Mouse (Mus musculus) embryonic stem cell, embryonic (primary cell): ENCODE measurements around the gene Notum.

ENCODE experiments used
- CTCF ChIA-PET, 4 experiments: fragments of 300-600 bp in 2 of 4; fragments of 350-600 bp in 2 of 4; sonication (Branson Sonifier 250); formaldehyde crosslinking; loops; one replicate each; lab custom pipeline; 2022; ENCODE audit warnings: inconsistent platforms in 2 of 4; lab: Charles Lee
- POLR2A ChIA-PET, 4 experiments: fragments of 300-600 bp in 2 of 4; fragments of 350-600 bp in 2 of 4; sonication (Branson Sonifier 250); formaldehyde crosslinking; loops; one replicate each; lab custom pipeline; 2022; ENCODE audit warnings: antibody characterized with exemption in 4 of 4, inconsistent platforms in 1 of 4; lab: Charles Lee

The Notum gene

GRCm38 (mm10) chr11:120634810-120635209, 26.2 kb downstream of the Notum start:
- ChIA-PET CTCF (no interaction called here), POLR2A (interaction anchor here (0.6 to 28.4 kb wide), 28 partner anchors 2 to 1429 kb away, joined by 3 to 947 read pairs (median 4); partner anchors contain the start of genes Pycr1 (in 4 of the 4), P4hb (in 3 of the 4), Myadml2 (in 2 of the 4) and Notum (in 2 of the 4))

GRCm38 (mm10) chr11:120633520-120634343, 27.2 kb downstream of the Notum start, which contains the start of gene Mafg:
Gene Mafg, minus strand, starts transcription at chr11:120633600.
- ChIA-PET CTCF (interaction anchor here (0.7 to 2.1 kb wide), 15 partner anchors 9 to 291 kb away, joined by 3 to 6 read pairs (median 4); partner anchors contain the start of genes Sirt7 (in 2 of the 4), Notum (in 1 of the 4) and Pycr1 (in 1 of the 4)), POLR2A (interaction anchor here (0.5 to 28.4 kb wide), 87 partner anchors 3 to 512 kb away, joined by 3 to 947 read pairs (median 4); partner anchors contain the start of genes Myadml2 (in 4 of the 4), Pycr1 (in 4 of the 4), Sirt7 (in 4 of the 4) and Aspscr1 (in 3 of the 4))

GRCm38 (mm10) chr11:120632559-120633519, 28.1 kb downstream of the Notum start:
- ChIA-PET CTCF (interaction anchor here (0.5 to 2.1 kb wide), 21 partner anchors 8 to 292 kb away, joined by 3 to 6 read pairs (median 4); partner anchors contain the start of genes Sirt7 (in 2 of the 4), Cenpx (in 1 of the 4), Lrrc45 (in 1 of the 4) and Notum (in 1 of the 4)), POLR2A (interaction anchor here (0.5 to 28.4 kb wide), 126 partner anchors 4 to 513 kb away, joined by 3 to 947 read pairs (median 4); partner anchors contain the start of genes Myadml2 (in 4 of the 4), Pycr1 (in 4 of the 4), Sirt7 (in 4 of the 4) and Aspscr1 (in 3 of the 4))

- CTCF ChIA-PET: interaction anchor here in 1 of 4 experiments (0.5 to 1.6 kb wide), 7 partner anchors 19 to 254 kb away, joined by 3 to 5 read pairs (median 5); partner anchors contain the start of genes Cenpx, Lrrc45 and Notum
These were observed 29.1 kb downstream of the Notum start for GRCm38 (mm10) chr11:120631726-120632448.

GRCm38 (mm10) chr11:120630881-120631725, 29.9 kb downstream of the Notum start:
- CTCF ChIA-PET: interaction anchor here in 3 of 4 experiments (0.6 to 2.0 kb wide), 9 partner anchors 12 to 462 kb away, joined by 3 to 8 read pairs (median 4); partner anchors contain the start of gene Pycr1 (in 2 of the 3)
- POLR2A ChIA-PET: interaction anchor here (0.6 to 28.4 kb wide), 73 partner anchors 5 to 1164 kb away, joined by 3 to 947 read pairs (median 5); partner anchors contain the start of genes Pycr1 (in 4 of the 4), Myadml2 (in 3 of the 4), P4hb (in 3 of the 4) and Cenpx (in 2 of the 4)

More at GRCm38 (mm10) chr11:120631726-120632448, 29.1 kb downstream of the Notum start:
- POLR2A ChIA-PET: interaction anchor here (0.5 to 28.4 kb wide), 101 partner anchors 4 to 514 kb away, joined by 3 to 947 read pairs (median 5); partner anchors contain the start of genes Pycr1 (in 4 of the 4), Myadml2 (in 3 of the 4), P4hb (in 3 of the 4) and Pcyt2 (in 3 of the 4)

GRCm38 (mm10) chr11:120630401-120630871, 30.5 kb downstream of the Notum start:
- CTCF ChIA-PET: interaction anchor here in 3 of 4 experiments (0.6 to 2.0 kb wide), 10 partner anchors 13 to 461 kb away, joined by 3 to 8 read pairs (median 4); partner anchors contain the start of gene Pycr1 (in 2 of the 3)
- POLR2A ChIA-PET: interaction anchor here (0.6 to 28.4 kb wide), 78 partner anchors 6 to 516 kb away, joined by 3 to 947 read pairs (median 5); partner anchors contain the start of genes Pycr1 (in 4 of the 4), Myadml2 (in 3 of the 4), Notum (in 3 of the 4) and Pcyt2 (in 3 of the 4)

- ChIA-PET CTCF (interaction anchor here (0.5 to 2.0 kb wide), 13 partner anchors 13 to 424 kb away, joined by 3 to 8 read pairs (median 3); partner anchors contain the start of gene Pycr1 (in 2 of the 4)), POLR2A (interaction anchor here in 3 of 4 experiments (0.6 to 28.4 kb wide), 70 partner anchors 6 to 516 kb away, joined by 3 to 947 read pairs (median 5); partner anchors contain the start of genes Mrpl12 (in 3 of the 3), Myadml2 (in 3 of the 3), Notum (in 3 of the 3) and Pcyt2 (in 3 of the 3))
These were observed 31.1 kb downstream of the Notum start for GRCm38 (mm10) chr11:120629911-120630310.

GRCm38 (mm10) chr11:120629341-120629730, 31.6 kb downstream of the Notum start:
- ChIA-PET CTCF (interaction anchor here in 3 of 4 experiments (0.5 to 2.0 kb wide), 9 partner anchors 14 to 171 kb away, joined by 3 to 8 read pairs (median 3); partner anchors contain the start of gene Pycr1 (in 1 of the 3)), POLR2A (interaction anchor here in 3 of 4 experiments (0.6 to 28.4 kb wide), 63 partner anchors 7 to 608 kb away, joined by 3 to 947 read pairs (median 6); partner anchors contain the start of genes Mrpl12 (in 3 of the 3), Myadml2 (in 3 of the 3), Notum (in 3 of the 3) and Pcyt2 (in 3 of the 3))

GRCm38 (mm10) chr11:120628601-120629340, 32.2 kb downstream of the Notum start:
- ChIA-PET CTCF (interaction anchor here in 3 of 4 experiments (0.7 to 2.0 kb wide), 4 partner anchors 15 to 171 kb away, joined by 3 to 8 read pairs (median 3); partner anchors contain the start of gene Pycr1 (in 1 of the 3)), POLR2A (interaction anchor here in 3 of 4 experiments (0.6 to 28.4 kb wide), 53 partner anchors 7 to 608 kb away, joined by 3 to 947 read pairs (median 7); partner anchors contain the start of genes Myadml2 (in 3 of the 3), Pycr1 (in 3 of the 3), Arhgdia (in 2 of the 3) and Mrpl12 (in 2 of the 3))

- ChIA-PET POLR2A (interaction anchor here in 3 of 4 experiments (0.6 to 28.4 kb wide), 25 partner anchors 6 to 160 kb away, joined by 3 to 947 read pairs (median 5); partner anchors contain the start of genes Pycr1 (in 3 of the 3), Myadml2 (in 2 of the 3), Npb (in 2 of the 3) and P4hb (in 2 of the 3)), CTCF (interaction anchor here in 2 of 4 experiments (0.6 to 0.7 kb wide), 2 partner anchors 38 to 153 kb away, joined by 3 read pairs; no protein-coding TSS in a partner anchor)
These were observed 33.3 kb downstream of the Notum start for GRCm38 (mm10) chr11:120627468-120628300.

GRCm38 (mm10) chr11:120626785-120627467, 34.0 kb downstream of the Notum start:
- POLR2A ChIA-PET: interaction anchor here in 3 of 4 experiments (0.6 to 28.4 kb wide), 27 partner anchors 5 to 159 kb away, joined by 3 to 947 read pairs (median 5); partner anchors contain the start of genes Pycr1 (in 3 of the 3), Myadml2 (in 2 of the 3), Npb (in 2 of the 3) and P4hb (in 2 of the 3)
- CTCF ChIA-PET: interaction anchor here in 1 of 4 experiments (1.4 kb wide), 1 partner anchor 93 kb away, joined by 4 read pairs; no protein-coding TSS in a partner anchor
